In genomic region chr8:115046496-115046895, GRCm38 (mm10) we compare ENCODE assay signal across 12 mouse cellular contexts.
DNase-seq lines count a peak whose midpoint lies in the region; ATAC-seq lines count a peak whose summit lies in the region.
"Had no signal": no experiment of that assay in that cellular context is flagged by ENCODE, and none has a peak within 500 bp of the region (broad histone marks: within the 10 kb centered on the region; RNA-seq: fewer than 3 reads in every experiment).

No protein-coding gene starts in this region.

- 57% methylated on average over 4 of the region's 4 CpGs for WGBS in kidney, embryonic 14.5 days
- whole genome bisulfite sequencing in liver, embryonic 12.5 days (ENCODE audit: insufficient replicate concordance) = 50% methylated on average over 4 of the region's 4 CpGs

- intact Hi-C loops in left cerebral cortex, postnatal 4 days (cut with DNase I) = no loop called here

- peak; percentile 28 to 75 for DNase-seq in adrenal gland, adult (ENCODE audit: inconsistent age in 2 of 2, low spot score in 1 of 2)
- no peak for DNase-seq in adrenal gland, adult 18-20 months (ENCODE audit: low spot score in 2 of 2)
- DNase-seq in kidney, postnatal 36 days = peak; percentile 5 to 6
- DNase-seq in gastrocnemius, adult 18-20 months (ENCODE audit: low spot score) = no peak
- DNase-seq in left cerebral cortex, postnatal 4 days = no peak
- DNase-seq: cerebellum, postnatal 25 days; layer of hippocampus, adult 9-11 months had no signal

- ATAC-seq in kidney, embryonic 14.5 days (ENCODE audit: low FRiP score, low TSS enrichment) = no peak
- peak; percentile 63 for ATAC-seq in activated CD4-positive, CD25-positive, alpha-beta regulatory T cell, adult 4 months
- peak; percentile 40 for ATAC-seq in liver, embryonic 12.5 days
- ATAC-seq: hindbrain, embryonic 16.5 days had no signal

- H3K27me3 ChIP-seq in kidney, embryonic 14.5 days (ENCODE audit: control insufficient read depth, insufficient read depth, low read length) = no peaks in the 10 kb centered on the region
- no peaks in the 10 kb centered on the region for H3K27me3 ChIP-seq in liver, embryonic 12.5 days (replicated peaks)

- H3K27ac ChIP-seq in kidney, embryonic 14.5 days (ENCODE audit: low read depth, low read length) = no peak overlapping the region
- H3K27ac ChIP-seq in liver, embryonic 12.5 days = no peak overlapping the region

- H3K9me3 ChIP-seq in kidney, embryonic 14.5 days (ENCODE audit: control insufficient read depth, low read length) = no peaks in the 10 kb centered on the region
- no peaks in the 10 kb centered on the region for H3K9me3 ChIP-seq in liver, embryonic 12.5 days (replicated peaks)

- H3K9ac ChIP-seq in kidney, embryonic 14.5 days (ENCODE audit: low read depth, low read length) = no peak overlapping the region
- no peak overlapping the region for H3K9ac ChIP-seq in liver, embryonic 12.5 days

- H3K4me3 ChIP-seq in kidney, embryonic 14.5 days (ENCODE audit: low read length) = no peak overlapping the region
- no peak overlapping the region for H3K4me3 ChIP-seq in liver, embryonic 12.5 days

- no peak overlapping the region for H3K4me2 ChIP-seq in kidney, embryonic 14.5 days (replicated peaks; ENCODE audit: low read depth, low read length)
- H3K4me2 ChIP-seq in liver, embryonic 12.5 days = no peak overlapping the region
- H3K4me2 ChIP-seq: heart, embryonic 11.5 days had no signal

- H3K4me1 ChIP-seq in kidney, embryonic 14.5 days (ENCODE audit: control insufficient read depth, insufficient read depth, low read length) = 0 out of 2 replicates have a peak, but pooled peaks cover 7% of the 10 kb centered on the region
- no peaks in the 10 kb centered on the region for H3K4me1 ChIP-seq in liver, embryonic 12.5 days

- H3K36me3 ChIP-seq in kidney, embryonic 14.5 days (ENCODE audit: control insufficient read depth, insufficient read depth, low read length) = no peaks in the 10 kb centered on the region
- no peaks in the 10 kb centered on the region for H3K36me3 ChIP-seq in liver, embryonic 12.5 days

Comparison
In these comparisons a context has a peak if more than half of its experiments do, and no peak if none do; other contexts are left out.
1. DNase-seq: peak in adrenal gland, adult (2 of 2) and kidney, postnatal 36 days (2 of 2); none in adrenal gland, adult 18-20 months (0 of 2), gastrocnemius, adult 18-20 months (single experiment) and left cerebral cortex, postnatal 4 days (single experiment).